Mouse (Mus musculus): Measurements from ENCODE around the gene Aff4.

Gene Aff4

GRCm38 (mm10) chr11:53461727-53462126, 111.1 kb downstream of the Aff4 start:
- DNase-seq (ENCODE audit: low read depth) = no peak

- no peak for DNase-seq (ENCODE audit: low read depth)
Observed at GRCm38 (mm10) chr11:53463551-53464424, 113.2 kb downstream of the Aff4 start.

GRCm38 (mm10) chr11:53466231-53466971, 115.8 kb downstream of the Aff4 start:
- DNase-seq (ENCODE audit: low read depth) = no peak

- no peak for DNase-seq (ENCODE audit: low read depth)
Observed at GRCm38 (mm10) chr11:53469294-53469967, 118.8 kb downstream of the Aff4 start.

GRCm38 (mm10) chr11:53469968-53470695, 119.5 kb downstream of the Aff4 start, which contains the start of gene Gm9837:
TSS of gene Gm9837 (minus strand) at chr11:53470479.
- peak; percentile 88 for DNase-seq (ENCODE audit: low read depth)

Measured in c-Kit-positive CD71-negative TER-119-negative erythroid progenitor cells, embryonic 14.5 days (primary cell).